Mouse (Mus musculus): ENCODE measurements around the gene Vcpkmt.
A peak's percentile ranks its signal among the peaks of the same experiment; 100 is the strongest.
"Not testable (repeated sequence)": the region's sequence is repeated elsewhere in the genome, so short reads cannot be mapped to it uniquely, and the experiment has no call there.

Vcpkmt gene

DNA sequence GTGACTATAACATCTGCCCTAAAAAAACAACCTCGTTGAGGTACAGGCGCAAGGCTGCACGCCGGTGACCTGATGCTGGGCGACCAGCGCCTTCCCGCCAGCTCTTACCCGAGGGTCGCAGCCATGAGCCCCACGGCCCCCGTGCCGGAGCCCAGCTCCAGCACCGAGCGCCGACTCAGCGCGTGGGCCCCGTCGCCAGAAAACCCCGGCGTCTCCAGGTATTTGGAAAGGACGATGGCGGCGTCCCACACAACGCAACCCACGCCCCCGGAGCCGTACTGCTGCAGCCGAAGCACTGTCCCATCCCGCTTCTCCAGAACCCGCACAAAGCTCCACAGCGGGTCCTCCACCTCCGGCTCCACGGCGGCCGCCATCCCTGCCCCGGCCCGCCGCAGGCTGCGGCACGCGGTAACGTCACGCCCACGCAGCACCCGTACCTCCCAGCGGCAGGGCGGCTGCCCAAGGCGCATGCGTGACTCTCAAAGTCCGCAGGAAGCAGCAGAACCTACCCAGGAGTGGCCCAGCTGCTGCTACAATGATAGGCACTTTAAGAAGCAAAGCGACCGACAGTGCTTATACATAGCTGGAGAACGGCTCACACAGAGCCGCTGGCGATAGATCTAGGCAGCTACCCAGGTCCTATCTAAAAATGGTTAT is at the start of gene Vcpkmt:
TSS of gene Vcpkmt (minus strand) at position 416 of the 657 bp plus-strand sequence.
- peak; percentile 88 for DNase-seq (ENCODE audit: extremely low spot score)

DNA sequence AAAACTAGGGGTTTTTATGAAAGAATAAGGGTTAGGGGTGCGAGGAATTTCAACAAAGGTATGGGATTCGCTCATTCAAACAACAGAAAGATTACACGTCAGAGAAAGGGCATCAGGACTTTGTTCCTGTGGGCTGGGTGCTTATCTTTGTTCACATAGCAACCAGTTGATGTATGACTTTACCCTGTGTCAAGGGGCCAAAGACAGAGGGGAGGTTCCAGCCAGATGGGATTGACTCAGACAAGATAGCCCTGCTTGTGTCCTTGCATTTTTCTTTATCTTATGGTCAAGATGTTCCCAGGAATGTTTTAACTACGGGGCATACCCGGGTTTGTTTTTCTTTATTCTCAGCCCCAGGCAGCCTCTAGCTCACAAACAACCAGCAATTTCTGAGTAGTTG is 35.8 kb upstream of the Vcpkmt start:
- DNase-seq (ENCODE audit: extremely low spot score): not testable (repeated sequence)

- no peak for DNase-seq (ENCODE audit: extremely low spot score)
Observed at GRCm38 (mm10) chr12:69604367-69604766, 21.5 kb upstream of the Vcpkmt start.

- DNase-seq (ENCODE audit: extremely low spot score): no peak
Observed at GRCm38 (mm10) chr12:69597446-69597845, 14.6 kb upstream of the Vcpkmt start.

DNA sequence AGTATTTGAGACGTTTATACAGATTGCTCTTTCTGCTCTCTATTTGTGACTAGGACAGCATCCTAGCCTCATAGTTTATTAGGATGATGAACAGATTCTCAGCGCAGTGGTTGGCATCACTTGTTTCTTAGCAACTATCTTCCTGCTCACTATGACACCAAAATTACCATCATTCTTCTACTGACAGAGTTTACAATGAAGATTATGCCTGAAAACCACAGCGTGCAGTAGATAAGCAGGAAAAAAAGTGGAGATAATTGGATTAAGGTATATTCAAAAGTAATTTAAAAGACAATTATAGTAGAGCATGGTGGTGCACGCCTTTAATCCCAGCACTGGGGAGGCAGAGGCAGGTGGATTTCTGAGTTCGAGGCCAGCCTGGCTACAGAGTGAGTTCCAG is 10.3 kb upstream of the Vcpkmt start:
- no peak for DNase-seq (ENCODE audit: extremely low spot score)

DNA sequence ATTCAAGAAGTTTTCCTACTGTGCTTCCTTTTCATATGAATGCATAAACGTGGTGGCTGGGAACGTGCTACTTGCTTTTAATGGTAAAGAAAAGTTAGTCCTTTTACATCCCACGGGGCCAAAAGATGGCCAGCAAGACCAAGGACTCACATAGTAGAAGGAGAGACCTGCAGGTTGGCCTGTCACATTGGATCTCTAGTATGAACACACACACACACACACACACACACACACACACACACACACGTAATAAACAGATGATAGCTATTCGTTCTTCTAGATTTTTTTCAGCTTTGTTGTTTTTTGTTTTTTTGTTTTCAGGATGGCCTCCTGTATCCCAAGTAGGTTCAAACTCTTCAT is 422 bp upstream of the Vcpkmt start:
- no peak for DNase-seq (ENCODE audit: extremely low spot score)

- DNase-seq (ENCODE audit: extremely low spot score): no peak
Observed at GRCm38 (mm10) chr12:69582216-69582612, 614 bp downstream of the Vcpkmt start.

- DNase-seq (ENCODE audit: extremely low spot score): no peak
Observed at GRCm38 (mm10) chr12:69579623-69580022, 3.2 kb downstream of the Vcpkmt start.

DNA sequence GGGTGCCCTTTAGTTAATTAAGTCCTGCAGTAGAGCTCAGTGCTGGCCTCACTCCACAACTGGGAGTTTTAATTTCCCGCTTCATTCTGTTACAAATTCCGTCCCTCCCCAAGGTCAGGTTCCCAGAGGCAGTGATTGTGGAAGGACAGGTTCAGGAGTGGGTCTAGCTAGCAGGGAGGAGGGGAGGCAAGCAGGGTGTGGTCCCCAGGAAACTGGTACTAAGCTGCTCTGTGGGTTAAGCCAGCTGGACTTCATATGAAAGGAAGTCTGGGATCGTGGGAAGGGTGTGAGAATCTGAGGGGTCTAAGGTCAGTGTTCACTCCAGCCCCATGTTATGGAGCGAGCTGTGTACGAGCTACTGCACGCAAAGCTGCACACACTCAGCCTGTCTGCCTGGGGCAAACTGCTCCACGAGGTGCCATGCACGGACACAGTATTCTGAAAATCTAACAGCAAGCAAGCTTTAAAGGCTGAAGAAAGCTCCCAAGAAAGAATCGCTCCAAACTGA is 6.7 kb downstream of the Vcpkmt start:
- no peak for DNase-seq (ENCODE audit: extremely low spot score)

- peak; percentile 76 for DNase-seq (ENCODE audit: extremely low spot score)
Observed at GRCm38 (mm10) chr12:69573916-69574881, 8.6 kb downstream of the Vcpkmt start.

DNA sequence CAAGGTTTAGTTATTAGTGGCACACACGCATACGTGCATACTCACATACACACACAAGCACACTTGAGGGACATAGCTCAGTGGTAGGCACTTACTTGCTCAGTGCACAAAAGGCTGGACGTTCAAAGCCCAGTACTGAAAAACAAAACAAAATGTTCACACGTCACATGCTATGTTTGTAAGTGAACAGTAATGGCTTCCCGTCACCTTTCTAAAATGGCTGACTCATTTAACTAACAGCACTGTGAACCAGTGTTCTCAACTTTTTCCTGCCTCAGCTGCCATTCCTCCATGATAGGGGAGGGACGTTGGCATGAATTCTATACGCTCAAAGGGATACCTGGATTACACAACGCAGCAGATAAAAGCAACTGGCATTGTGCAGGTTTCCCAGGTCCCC is 9.6 kb downstream of the Vcpkmt start:
- DNase-seq (ENCODE audit: extremely low spot score): no peak

- no peak for DNase-seq (ENCODE audit: extremely low spot score)
Observed at GRCm38 (mm10) chr12:69569926-69570325, 12.9 kb downstream of the Vcpkmt start.

- DNase-seq (ENCODE audit: extremely low spot score): no peak
Observed at GRCm38 (mm10) chr12:69568266-69568665, 14.6 kb downstream of the Vcpkmt start.

DNA sequence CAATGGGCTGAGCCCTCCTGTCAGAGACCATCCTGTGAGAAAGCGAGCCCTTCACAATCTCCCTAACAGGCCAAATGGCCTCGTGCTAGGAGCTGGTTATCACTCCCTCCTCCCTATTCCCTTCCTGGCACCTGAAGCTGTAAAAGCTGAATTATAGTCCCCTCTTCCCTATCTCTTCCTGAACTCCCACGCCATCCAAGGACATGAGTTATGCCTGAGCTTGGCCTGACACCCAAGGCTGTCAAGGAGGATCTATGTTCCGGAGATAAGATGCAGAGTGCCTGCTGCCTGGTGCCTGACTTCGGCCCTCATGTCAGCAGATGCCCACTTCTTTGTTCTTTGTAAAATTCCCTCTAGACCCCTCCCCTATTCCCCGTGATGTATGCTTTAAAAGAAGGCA is 21.8 kb downstream of the Vcpkmt start:
- not testable (repeated sequence) for DNase-seq (ENCODE audit: extremely low spot score)

- no peak for DNase-seq (ENCODE audit: extremely low spot score)
Observed at GRCm38 (mm10) chr12:69556221-69556861, 26.5 kb downstream of the Vcpkmt start.

DNA sequence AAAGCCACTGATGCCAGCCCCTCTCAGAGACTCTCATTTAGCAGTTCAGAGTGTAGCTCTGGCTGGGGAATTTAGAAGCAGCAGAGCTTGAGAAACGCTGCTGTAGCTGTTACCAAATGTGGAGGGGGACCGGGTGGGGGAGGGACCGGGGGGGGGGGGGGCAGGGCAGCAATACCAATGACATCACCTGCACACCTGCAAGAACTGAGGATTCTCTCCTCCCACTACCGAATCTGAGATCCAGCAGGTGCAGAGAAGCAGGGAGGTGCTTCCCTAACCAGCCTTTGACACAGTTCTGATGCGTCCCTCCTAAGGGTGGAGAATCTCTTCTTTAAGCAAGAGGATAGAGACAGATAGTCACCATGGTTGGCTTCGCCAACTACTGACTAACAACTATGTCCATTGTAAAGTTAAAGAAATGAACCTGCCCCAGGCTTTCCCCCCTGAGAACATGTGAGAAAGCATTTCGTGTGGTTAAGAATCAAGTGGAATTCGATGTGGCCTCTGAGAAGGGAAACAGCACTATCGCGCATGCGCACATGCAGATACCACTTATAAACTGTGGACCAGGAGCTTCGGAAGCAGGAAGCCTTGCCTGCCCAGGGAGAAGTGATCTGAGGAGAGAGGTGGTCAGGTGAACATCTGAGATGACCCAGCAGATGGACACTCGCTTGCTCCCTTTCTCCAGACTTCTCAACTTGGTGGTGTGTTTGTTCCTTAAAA is 37.2 kb downstream of the Vcpkmt start:
- no peak for DNase-seq (ENCODE audit: extremely low spot score)

DNA sequence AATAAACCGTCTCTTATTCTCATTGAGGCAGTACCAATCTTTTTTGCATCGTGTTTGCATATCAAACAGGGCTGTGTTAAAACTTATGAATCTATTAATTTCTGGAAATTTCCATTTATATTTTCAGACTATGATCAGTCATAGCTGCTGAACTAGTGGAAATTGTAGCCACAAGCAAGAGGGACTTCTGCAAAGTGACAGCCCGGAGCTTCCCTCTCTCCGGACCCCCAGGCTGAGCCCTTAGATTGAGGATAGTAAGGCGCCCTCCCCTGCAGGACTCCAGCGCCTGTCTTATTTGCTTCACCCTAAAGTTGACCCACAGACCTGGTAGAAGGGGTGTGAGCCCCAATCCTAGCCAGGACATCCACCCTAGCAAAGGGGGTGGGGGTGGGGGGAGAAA is 37.8 kb downstream of the Vcpkmt start:
- no peak for DNase-seq (ENCODE audit: extremely low spot score)

DNA sequence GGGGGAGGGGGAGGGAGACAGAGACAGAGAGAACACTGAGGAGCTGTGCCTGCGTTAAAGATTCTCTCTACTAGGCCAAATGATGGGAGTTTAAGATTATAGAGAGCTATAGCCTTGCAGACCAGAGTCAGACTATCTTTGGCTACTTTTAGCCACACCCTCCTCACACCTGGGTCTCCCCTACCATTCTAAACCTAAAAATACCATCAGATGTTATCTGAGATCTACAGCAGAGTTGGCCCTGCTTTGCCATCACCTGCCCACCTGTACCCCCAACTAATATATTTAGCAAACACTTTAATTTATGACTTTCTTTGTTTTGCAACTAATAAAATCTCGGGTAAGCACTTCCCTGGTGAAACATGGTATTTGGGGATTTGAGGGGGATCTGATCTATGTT is 38.3 kb downstream of the Vcpkmt start:
- DNase-seq (ENCODE audit: extremely low spot score): no peak

- DNase-seq (ENCODE audit: extremely low spot score): no peak
Observed at GRCm38 (mm10) chr12:69542376-69542775, 40.5 kb downstream of the Vcpkmt start.

DNA sequence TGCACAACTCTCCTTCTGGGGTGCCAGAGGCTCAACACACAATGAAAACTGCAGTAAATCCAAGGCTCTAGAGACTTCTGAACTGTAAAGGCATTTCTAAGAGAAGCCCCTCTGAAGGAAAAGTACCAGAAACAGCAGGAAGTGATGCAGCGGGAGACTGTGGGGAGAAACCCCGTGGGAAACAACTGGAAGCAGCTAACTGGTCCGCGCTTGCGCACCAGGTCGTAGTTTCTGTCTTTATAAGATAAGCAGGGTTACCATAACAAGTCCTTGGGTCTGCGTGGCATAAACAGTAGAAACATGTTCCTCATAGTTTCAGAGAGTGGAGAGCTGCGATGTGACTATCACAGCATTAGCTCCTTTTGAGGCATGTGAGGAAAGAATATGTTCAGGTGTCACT is 41.2 kb downstream of the Vcpkmt start:
- no peak for DNase-seq (ENCODE audit: extremely low spot score)

DNA sequence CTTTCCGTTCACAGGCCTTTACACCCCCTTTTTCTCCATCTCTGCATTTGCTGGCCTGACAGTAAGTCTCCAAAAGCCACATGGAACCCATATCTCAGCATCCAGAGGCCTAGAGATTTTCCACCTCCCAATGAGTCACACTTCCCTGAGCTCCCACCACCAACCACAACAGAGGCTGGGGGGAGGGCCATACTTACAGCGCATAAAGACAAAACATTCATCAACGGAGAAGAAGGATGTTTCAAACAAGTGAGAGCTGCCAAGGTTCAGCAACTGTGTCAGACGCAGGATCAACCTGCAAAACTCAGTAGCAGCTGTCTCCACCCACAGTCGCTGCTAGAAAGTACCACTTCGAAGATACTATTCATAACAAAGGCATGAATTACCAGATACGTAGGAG is 43.5 kb downstream of the Vcpkmt start:
- no peak for DNase-seq (ENCODE audit: extremely low spot score)

Measured in embryo, embryonic 9.5 days (tissue).